Mouse (Mus musculus) erythroblast, embryonic 14.5 days (primary cell): ENCODE results near the gene Macf1. TPM values are rescaled to one million over a fixed set of nuclear protein-coding genes. Genes with fewer than 3 reads are reported as not detected.

ENCODE experiments used
- H3K27me3 ChIP-seq: 2 replicates; pipeline ENCODE4 v1.6.1; 2012; ENCODE audit warnings: inconsistent platforms; ENCODE audit not compliant: control insufficient read depth
- H3K36me3 ChIP-seq: 2 replicates; pipeline ENCODE4 v1.6.1; 2012; ENCODE audit warnings: mild to moderate bottlenecking, inconsistent platforms; ENCODE audit not compliant: control insufficient read depth
- H3K4me1 ChIP-seq: 2 replicates; pipeline ENCODE4 v1.6.1; 2012; ENCODE audit warnings: inconsistent platforms; ENCODE audit not compliant: control insufficient read depth
- H3K4me3 ChIP-seq: replicated peaks from 2 replicates; pipeline ENCODE3; 2012; ENCODE audit warnings: moderate library complexity, mild to moderate bottlenecking, inconsistent platforms
- H3K9me3 ChIP-seq: 2 replicates; pipeline ENCODE4 v1.6.1; 2012; ENCODE audit warnings: low read length, inconsistent platforms, mixed read lengths; ENCODE audit not compliant: control insufficient read depth
- GATA1 ChIP-seq: IDR thresholded peaks from 2 replicates; pipeline ENCODE4 v1.6.1; 2012; ENCODE audit warnings: low read length, inconsistent platforms, mixed read lengths
- TAL1 ChIP-seq: IDR thresholded peaks from 3 replicates; pipeline ENCODE4 v1.6.1; 2012; ENCODE audit warnings: low read length, inconsistent platforms, mixed read lengths
- polyA plus RNA-seq: library from polyadenylated mRNA; stranded (reverse); fragments of >175 nt; gene quantifications from 2 replicates; pipeline ENCODE4 v1.2.3, GENCODE M21; 2012

Gene Macf1
- polyA plus RNA-seq, 1 experiment: 5.5 TPM

DNA sequence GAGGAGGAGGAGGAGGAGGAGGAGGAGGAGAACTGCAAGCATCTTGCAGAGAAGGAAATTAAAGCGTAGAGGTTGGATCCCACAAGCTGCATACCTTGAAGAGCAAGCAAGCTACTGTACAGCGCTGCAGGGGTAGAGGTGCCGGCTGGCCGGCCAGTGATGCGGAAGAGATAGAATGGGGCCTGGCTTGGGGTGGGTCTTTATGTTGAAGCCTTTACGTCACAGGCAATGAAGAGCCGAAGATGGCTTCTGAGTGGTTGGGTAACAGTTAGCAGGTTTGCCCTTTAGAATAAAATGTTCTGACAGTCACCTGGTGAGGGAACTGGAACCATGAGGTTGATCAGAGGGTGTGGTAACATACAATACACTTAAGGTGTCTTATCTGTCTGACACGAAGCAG is 1.9 kb downstream of the Macf1 start:
- H3K4me3 ChIP-seq: no peak overlapping the region
- no peaks in the 10 kb centered on the region for H3K36me3 ChIP-seq
- TF ChIP-seq TAL1: no peak
- TF ChIP-seq GATA1: no peak
- peaks cover 6% of the 10 kb centered on the region for H3K4me1 ChIP-seq
- H3K9me3 ChIP-seq: peaks cover 4% of the 10 kb centered on the region; the same call in 1 of the 2 replicates
- peaks cover 42% of the 10 kb centered on the region for H3K27me3 ChIP-seq

DNA sequence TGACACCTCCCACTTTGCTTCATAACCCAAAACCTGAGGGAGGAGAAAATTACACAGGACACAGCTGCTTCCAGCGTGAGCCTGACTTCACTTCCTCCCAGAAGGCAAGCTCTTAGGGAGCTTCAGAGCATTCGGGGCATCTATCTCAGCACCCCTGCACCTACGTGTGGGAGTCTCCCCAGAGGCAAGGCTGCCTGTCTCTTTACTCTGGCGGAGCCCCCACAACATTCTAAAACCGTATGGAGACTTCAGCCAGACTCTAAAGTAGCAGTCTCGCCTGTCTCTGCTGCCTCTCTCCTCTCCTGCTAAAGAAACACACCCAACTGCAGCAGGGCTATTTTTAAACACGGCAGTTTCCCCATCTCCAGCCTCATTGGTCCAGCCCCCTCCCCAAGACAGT is 3.2 kb downstream of the Macf1 start:
- no peaks in the 10 kb centered on the region for H3K36me3 ChIP-seq
- no peak for TF ChIP-seq TAL1
- TF ChIP-seq GATA1: no peak
- H3K4me1 ChIP-seq: no peaks in the 10 kb centered on the region
- no peaks in the 10 kb centered on the region for H3K9me3 ChIP-seq
- H3K4me3 ChIP-seq: no peak overlapping the region
- peaks cover 29% of the 10 kb centered on the region for H3K27me3 ChIP-seq

DNA sequence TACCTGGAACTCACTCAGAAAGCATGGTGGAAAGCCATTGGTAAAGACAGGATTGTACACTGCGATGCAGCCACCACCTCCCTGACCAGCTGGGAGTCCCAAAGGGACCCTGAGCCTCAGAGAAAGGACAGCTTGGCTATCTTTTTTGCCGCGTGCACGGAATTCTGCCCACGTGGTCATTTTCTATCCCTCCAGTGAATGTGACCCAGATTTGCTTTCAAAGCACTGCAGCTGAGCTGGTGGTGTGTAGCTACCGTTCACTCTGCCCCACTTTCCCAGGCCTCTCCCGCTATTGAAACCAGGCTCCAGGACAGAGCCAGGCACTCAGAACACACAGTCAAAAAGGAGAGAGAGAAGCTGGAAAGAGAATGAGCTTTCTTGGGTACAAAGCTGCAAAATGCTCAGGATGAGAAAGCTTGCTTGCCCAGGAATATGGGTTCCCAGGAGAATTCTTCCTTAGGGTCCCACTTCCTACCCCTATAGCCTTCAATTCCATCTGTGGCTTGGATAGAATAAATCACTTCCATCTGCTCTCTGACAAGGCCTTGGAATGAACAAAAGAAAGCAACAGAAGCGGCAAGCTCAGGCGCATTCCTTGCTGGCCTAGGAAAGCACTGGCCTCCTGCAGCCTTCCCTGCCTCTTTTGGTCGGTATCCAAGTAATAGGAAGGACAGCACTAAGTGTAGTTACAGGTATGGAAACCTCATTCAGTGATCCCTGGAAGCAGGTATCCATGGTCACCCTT is 6.9 kb downstream of the Macf1 start:
- H3K4me1 ChIP-seq: no peaks in the 10 kb centered on the region
- H3K36me3 ChIP-seq: no peaks in the 10 kb centered on the region
- peaks cover under 1% of the 10 kb centered on the region; the same call in 1 of the 2 replicates for H3K27me3 ChIP-seq
- TF ChIP-seq GATA1 (no peak), TAL1 (0 out of 3 replicates have a peak, but pooled peaks have one; percentile 6)
- no peak overlapping the region for H3K4me3 ChIP-seq
- no peaks in the 10 kb centered on the region for H3K9me3 ChIP-seq

DNA sequence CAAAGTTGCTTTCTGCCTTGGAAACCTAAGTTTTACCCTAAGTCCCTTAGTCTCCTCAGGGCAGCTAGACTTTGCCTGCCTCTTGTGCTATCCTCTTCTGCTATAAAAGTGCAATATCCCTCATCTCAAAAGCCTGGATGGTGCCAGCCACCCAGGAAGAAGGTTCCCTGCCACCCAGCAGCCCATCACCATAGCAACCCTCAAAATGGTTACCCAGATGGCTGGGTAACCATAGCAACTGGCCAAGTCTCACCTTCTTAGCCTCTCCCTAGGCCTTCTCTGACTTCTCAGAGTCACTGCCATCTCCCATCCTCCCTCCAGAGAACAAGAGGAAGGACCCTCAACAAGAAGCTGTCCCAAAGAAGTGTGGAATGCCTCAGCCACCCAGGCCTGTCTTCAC is 13.6 kb downstream of the Macf1 start:
- Histone ChIP-seq H3K27me3 (no peaks in the 10 kb centered on the region; the same call in 1 of the 2 replicates), H3K4me1 (peaks cover 19% of the 10 kb centered on the region), H3K36me3 (no peaks in the 10 kb centered on the region), H3K4me3 (no peak overlapping the region), H3K9me3 (no peaks in the 10 kb centered on the region)
- TF ChIP-seq GATA1 (no peak), TAL1 (no peak)

DNA sequence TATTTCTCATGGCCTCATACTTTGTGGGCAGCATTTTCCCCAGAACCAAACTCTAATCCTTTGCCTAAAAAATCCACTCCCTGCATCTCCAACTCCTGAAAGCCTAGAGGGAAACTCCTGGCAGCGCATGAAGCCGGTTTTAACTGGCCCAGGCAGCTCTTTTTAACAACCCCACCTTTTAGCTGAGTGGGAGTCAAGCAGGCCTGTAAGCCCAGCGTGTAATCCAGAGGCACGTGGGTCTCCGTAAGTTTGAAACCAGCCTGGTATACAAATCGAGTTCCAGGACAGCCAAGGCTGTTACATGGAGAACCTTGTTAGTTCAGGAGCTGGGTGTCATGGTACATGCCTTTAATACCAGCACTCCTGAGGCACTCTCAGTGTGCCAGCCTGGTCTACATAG is 14.5 kb downstream of the Macf1 start:
- TF ChIP-seq TAL1: no peak
- TF ChIP-seq GATA1: no peak
- no peaks in the 10 kb centered on the region for H3K36me3 ChIP-seq
- no peaks in the 10 kb centered on the region; the same call in 1 of the 2 replicates for H3K27me3 ChIP-seq
- H3K4me1 ChIP-seq: peaks cover 27% of the 10 kb centered on the region
- H3K9me3 ChIP-seq: no peaks in the 10 kb centered on the region
- no peak overlapping the region for H3K4me3 ChIP-seq

DNA sequence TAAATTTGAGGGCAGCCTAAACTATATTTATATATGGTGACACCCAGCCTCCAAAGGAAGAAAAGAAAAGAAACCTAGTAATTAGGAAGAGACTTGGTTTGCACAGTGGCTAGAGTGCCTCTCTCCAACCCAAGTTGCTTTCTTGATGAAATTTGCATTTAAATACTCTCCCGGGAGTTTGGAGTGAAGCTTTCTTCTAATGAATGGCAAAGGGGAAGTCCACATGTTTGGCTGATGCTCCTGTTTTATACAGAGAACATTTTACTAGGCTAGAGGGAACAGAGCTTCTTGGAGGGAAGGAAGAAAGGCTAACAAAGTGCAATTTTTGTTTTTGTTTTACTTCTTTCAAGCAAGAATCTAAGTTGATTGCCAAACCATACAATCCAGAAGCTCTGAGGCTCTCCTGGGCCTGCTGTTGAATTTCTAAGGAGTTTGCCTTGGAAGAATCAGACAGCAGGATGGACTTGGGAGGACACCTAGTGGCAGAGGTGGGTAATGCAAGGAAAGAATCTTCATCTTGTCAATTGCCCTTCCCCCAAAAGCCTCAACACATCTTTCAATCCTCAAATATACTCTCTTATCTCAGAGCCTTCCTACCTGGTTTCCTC is 16.8 kb downstream of the Macf1 start:
- Histone ChIP-seq H3K9me3 (no peaks in the 10 kb centered on the region), H3K27me3 (peaks cover 12% of the 10 kb centered on the region), H3K4me3 (no peak overlapping the region), H3K4me1 (peaks cover 43% of the 10 kb centered on the region), H3K36me3 (peaks cover 1% of the 10 kb centered on the region; the same call in 1 of the 2 replicates)
- no peak for TF ChIP-seq TAL1
- no peak for TF ChIP-seq GATA1

DNA sequence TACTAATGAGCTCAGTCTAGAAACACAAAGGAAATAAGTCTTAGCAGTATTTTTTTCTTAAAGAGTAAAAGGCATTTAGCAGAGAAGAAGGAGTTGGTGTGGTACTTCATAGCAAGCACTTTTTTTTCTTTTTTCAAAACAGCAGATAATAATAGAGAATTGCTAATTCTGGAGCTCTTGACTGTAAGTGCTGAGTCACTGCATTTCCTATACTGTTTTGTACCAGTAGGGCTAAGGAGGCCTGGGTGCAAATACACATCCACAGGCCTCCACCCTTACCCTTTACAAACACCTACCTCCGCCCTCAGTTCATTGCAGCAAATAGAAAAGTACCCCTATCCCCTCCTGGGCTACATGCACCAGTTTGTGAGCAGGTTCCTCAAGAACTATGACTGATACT is 17.6 kb downstream of the Macf1 start:
- Histone ChIP-seq H3K4me1 (peaks cover 48% of the 10 kb centered on the region), H3K27me3 (peaks cover 16% of the 10 kb centered on the region), H3K4me3 (no peak overlapping the region), H3K36me3 (peaks cover 6% of the 10 kb centered on the region), H3K9me3 (no peaks in the 10 kb centered on the region)
- no peak for TF ChIP-seq GATA1
- no peak for TF ChIP-seq TAL1

DNA sequence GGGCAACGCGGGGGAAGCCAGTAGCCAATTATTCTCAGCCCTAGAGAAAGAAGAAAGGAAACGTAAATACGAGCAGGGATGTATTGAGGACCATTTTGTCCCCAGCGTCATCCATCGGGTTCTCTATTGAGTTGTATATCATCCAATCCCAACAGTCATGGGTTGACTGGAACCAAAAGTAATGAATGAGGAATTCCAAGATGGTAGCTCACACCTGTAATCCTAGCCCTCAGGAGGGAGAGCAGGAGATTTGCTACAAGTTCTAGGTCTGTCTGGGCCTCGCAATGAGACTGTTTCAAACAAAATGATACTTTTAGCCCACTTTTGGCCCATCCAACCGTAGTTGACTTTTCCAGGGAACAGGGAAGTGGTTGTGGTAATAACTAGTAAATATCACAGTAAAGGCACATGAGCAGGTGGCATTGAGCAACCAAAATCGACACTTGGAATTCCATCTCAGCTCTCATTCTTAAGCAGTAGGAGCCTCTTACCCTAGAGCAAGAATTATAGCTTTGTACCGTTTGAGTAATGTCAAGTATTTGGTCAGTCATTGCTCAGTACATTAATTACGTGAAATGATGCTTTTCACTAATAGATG is 18.4 kb downstream of the Macf1 start:
- Histone ChIP-seq H3K4me3 (peak overlapping the region; percentile 87), H3K4me1 (peaks cover 55% of the 10 kb centered on the region), H3K36me3 (peaks cover 9% of the 10 kb centered on the region), H3K27me3 (peaks cover 16% of the 10 kb centered on the region), H3K9me3 (no peaks in the 10 kb centered on the region)
- no peak for TF ChIP-seq GATA1
- no peak for TF ChIP-seq TAL1

DNA sequence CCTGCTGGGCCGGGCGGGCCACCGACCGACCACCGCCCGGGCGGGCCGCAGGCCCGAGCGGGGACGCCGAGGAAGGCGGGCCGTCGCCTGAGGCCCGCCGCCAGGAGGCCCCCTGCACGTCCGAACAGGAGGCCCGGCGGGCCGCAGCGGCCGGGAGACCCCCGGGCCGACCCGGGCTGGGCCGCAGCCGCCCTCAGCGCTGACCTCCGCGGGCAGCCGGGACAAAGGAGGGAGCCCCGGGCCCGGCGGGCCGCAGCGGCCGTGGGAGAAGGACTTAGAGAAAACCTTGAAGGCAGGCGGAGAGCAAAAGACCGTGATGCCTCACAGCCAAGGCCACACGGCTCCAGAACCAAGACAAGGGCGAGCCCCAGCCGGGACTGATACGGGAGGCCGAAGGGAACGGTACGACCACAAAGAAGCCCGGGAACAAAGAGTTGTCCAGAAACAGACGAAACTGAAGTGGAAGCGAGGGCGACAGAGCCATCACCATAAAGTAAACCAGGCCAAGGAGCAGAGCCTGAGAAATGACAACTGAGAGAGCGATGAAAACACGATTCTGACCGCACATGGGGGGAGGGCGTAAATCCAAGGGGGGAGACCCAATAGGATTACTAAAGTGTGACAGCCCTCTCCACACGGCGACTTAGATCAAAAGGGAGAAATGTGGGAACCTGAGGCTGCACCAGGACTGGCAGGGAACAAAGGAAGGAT is 19.1 kb downstream of the Macf1 start:
- Histone ChIP-seq H3K4me1 (peaks cover 55% of the 10 kb centered on the region), H3K9me3 (no peaks in the 10 kb centered on the region), H3K36me3 (peaks cover 9% of the 10 kb centered on the region), H3K4me3 (peak overlapping the region; percentile 87), H3K27me3 (peaks cover 16% of the 10 kb centered on the region)
- no peak for TF ChIP-seq GATA1
- no peak for TF ChIP-seq TAL1
